Mouse (Mus musculus) embryo, embryonic 11.5 days (tissue): ENCODE results near the gene Ubqln1.

Source experiments
- DNase-seq: peaks from one replicate; pipeline ENCODE4 v3.0.0-alpha.2; 2012; ENCODE audit warnings: low read depth, low spot score

Gene Ubqln1

DNA sequence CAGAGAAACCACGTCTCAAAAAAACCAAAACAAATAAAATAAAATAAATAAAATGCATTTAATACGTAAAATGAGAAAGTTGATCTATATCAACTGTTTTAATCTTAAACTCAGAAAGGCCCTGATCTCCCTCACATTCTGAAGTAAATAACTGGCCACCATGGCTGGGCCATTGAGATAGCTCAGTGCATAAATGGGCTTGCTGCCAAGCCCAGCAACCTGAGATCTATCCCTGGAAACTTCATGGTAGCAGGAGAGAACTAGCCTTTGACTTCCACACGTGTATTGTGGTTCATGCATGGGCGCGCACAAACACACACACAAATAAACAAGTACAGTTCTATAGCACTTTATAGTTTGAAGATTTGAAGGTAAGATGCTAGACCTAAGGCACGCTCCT is 14.1 kb downstream of the Ubqln1 start:
- no peak for DNase-seq

DNA sequence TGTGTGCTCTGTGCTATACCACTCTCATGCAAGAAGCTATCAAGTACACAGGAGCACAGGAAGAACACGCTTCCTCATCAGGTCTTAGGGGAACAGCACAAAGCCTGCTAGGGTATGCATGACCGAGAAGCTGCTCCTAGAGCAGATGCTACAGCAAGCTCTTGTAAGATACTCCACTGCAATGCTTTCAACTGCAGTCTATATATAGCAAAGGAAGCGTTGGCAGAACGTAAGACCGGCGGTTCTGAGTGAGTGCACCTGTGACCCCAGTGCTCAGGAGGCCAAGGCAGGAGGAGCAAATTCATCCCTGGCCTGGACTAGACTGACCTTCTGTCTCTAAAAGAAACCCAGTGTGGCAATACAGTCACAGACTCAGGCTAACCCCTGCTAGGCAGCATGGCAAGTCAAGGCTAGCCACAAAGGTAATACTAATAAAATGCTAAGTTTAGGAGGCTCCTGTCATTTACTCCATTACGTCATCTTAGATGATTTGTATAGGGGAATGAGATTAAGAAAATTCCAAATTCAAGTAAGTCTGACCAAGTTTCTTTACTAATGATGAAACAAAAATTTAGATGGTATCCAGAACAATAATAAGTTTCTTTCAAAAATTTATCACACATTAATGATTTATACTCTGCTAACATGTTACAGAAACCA is 17.3 kb downstream of the Ubqln1 start:
- DNase-seq, result no peak

DNA sequence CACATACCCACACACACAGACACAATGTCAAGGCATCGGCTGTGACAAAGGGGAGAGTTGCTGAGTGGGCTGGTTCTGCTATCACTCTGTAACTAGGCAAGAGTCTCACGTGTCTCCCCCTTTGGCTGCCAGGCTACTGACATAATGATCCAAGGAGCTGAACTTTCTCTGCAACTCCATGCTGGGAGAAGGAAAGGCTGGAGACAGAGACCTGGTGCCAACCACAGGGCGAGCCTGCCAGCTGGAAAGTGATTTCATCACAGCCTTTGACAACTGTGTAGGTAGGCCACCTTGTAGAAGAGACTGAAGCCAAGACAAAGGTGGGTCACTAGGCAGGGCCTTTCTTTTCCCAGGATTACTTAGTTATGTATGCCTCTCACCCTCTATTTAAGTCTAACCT is 18.2 kb downstream of the Ubqln1 start:
- no peak for DNase-seq

- DNase-seq, result no peak
Observed at GRCm38 (mm10) chr13:58194908-58195307, 20.5 kb downstream of the Ubqln1 start.

- no peak for DNase-seq
Observed at GRCm38 (mm10) chr13:58193221-58193620, 22.2 kb downstream of the Ubqln1 start.

DNA sequence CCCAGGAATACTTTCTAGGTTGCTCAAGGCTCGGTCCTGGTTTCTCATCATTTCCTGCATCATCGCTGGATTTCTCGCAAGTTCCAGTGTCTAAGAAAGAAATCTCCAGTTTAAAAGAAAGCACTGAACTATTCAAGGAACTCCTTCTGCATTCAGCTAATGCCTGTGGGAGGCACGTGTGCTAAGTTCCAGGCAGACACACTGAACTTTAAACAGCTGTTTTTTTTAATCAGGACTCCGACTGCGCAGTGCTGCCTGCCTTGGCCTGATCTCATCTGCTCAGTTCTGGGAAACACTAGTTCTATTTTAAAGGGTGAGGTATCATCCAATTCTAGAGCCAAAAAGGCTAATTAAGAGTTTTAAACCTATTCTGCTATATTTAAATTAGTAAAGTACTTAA is 23.3 kb downstream of the Ubqln1 start:
- DNase-seq, result no peak

- no peak for DNase-seq
Observed at GRCm38 (mm10) chr13:58191516-58191915, 23.9 kb downstream of the Ubqln1 start.

- no peak for DNase-seq
Observed at GRCm38 (mm10) chr13:58189473-58189872, 26.0 kb downstream of the Ubqln1 start.

GRCm38 (mm10) chr13:58188412-58188811 is 27.0 kb downstream of the Ubqln1 start:
- peak; percentile 69 for DNase-seq

DNA sequence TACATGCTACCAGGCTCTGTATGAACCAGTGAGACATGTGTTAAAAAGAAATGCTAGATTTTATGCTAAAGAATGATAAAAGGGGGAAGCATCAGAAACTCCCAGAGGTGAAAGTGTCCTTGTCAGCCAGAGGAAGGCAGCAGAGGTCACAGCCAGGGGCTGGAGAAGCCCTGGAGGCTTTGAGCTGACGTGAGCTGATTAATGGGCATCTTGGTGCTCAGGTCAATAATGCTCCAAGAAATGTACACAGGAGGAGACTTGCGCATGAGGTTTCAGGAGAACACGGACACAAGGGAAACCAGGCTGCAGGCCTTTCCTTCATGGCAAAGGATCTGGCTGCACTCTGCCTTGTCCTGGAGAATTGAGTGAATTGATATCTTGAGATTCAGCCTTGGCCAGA is 27.7 kb downstream of the Ubqln1 start:
- no peak for DNase-seq

GRCm38 (mm10) chr13:58186281-58186680 is 29.2 kb downstream of the Ubqln1 start:
- no peak for DNase-seq

- DNase-seq, result no peak
Observed at GRCm38 (mm10) chr13:58184111-58184510, 31.3 kb downstream of the Ubqln1 start.

GRCm38 (mm10) chr13:58181607-58182551 is 33.6 kb downstream of the Ubqln1 start:
- DNase-seq, result no peak

DNA sequence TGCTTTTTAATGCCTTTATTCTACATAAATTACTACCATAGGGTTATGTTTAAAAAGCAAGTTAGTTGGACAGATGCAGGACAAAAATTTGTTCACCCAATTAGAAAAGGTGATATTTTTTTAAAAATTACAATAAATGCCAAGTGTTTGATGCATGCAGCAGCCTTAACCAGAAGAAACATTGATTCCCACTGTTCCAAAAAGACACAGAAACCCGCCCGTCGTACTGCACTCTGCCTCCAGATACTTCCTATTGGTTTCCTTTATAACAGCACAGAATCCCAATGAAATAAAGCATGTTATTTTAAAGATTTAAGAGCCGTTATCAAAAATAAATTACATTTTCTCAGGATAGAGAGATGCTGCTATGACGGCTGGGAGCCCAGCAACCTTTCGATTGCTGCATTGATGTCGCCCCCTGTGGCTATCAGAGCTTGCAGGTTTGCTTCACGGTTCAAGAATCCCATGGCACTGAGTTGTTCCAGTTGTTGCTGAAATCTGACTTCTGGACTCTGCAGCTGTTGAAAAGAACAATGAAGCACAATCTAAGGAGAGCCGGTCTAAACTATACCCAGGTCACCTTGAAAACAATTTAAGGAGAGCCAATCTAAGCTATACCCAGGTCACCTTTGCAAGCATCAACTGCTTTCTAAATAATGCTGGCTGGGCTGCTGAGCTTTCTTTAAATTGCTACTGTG is 37.8 kb downstream of the Ubqln1 start:
- DNase-seq, result no peak

GRCm38 (mm10) chr13:58176105-58176504 is 39.3 kb downstream of the Ubqln1 start:
- no peak for DNase-seq

DNA sequence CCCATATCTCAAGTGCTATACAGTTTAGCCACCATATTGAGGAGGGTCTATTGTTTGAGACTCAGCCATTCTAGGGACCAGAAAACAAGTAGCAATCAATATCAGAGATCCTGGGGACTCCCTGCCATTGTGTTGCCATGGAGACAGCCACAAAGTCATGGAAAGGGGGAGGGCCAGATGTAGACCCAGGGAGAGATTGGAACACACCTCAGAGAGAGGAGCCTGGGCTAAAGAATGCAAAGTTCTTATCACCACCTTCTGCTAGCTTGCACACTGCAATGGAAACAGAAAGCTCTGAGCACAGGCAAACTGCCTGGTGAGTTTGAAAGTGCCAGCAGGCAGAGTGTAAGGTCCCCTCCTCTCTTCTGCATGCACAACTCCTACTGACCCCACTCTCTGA is 47.3 kb downstream of the Ubqln1 start:
- no peak for DNase-seq

DNA sequence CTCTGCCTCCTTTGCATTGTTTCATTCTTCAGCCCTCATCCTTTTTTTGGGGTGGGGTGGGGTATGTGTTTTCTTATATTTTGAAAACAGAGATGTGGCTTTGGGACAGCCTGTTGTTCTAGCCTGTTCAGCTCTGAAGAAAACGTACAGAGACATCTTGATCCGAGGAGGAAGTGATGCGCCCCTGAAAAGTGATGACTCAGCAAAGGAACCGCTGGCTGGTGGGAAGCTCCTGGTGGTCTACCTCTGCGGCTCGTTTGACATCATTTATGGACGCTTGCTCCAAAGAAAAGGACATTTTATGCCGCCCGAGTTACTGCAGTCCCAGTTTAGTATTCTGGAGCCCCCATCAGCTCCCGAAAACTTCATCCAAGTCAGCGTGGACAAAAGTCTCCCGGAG is 52.1 kb downstream of the Ubqln1 start:
- DNase-seq, result no peak

GRCm38 (mm10) chr13:58160761-58161160 is 54.7 kb downstream of the Ubqln1 start:
- DNase-seq, result no peak

- peak; percentile 85 for DNase-seq
Observed at GRCm38 (mm10) chr13:58158099-58158912, 57.1 kb downstream of the Ubqln1 start.

- peak; percentile 83 for DNase-seq
Observed at GRCm38 (mm10) chr13:58157447-58158098, 57.9 kb downstream of the Ubqln1 start, which contains the start of gene Idnk. Idnk (plus strand) TSS chr13:58157649.

DNA sequence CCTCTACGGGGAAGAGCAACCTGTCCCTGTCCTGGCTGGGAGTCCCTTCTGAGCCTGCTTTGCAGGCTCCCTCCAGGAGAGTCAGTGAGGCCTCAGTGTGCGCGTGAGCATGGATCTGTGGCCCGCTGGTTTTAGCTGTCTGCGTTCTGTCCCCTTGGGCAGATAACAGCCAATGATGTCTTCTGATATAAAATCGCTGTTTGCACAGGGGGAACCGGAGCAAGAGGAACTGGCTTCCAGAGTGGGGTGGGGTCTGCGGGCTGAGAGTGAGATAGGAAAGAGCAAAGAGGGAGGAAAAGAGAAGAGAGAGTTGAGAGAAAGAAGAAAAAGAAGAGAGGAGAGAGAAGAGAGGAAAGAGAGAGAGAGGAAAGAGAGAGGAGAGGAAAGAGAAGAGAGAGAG is 58.4 kb downstream of the Ubqln1 start:
- DNase-seq, result no peak
